ENCODE assay signal across 19 mouse cellular contexts in genomic region chr11:72759581-72759980, GRCm38 (mm10). TPM values are rescaled to one million over a fixed set of nuclear protein-coding genes. Genes with fewer than 3 reads are reported as not detected.
DNase-seq lines count a peak whose midpoint lies in the region.
"Had no signal": no experiment of that assay in that cellular context is flagged by ENCODE, and none has a peak within 500 bp of the region (broad histone marks: within the 10 kb centered on the region; RNA-seq: fewer than 3 reads in every experiment).

No protein-coding gene starts in this region.

- peaks cover 98% of the 10 kb centered on the region for H3K36me3 ChIP-seq in macrophage (ENCODE audit: inconsistent target)

- 84% methylated on average over 6 of the region's 6 CpGs for WGBS in macrophage (ENCODE audit: missing documents)

- H3K4me3 ChIP-seq in macrophage (ENCODE audit: inconsistent target) = no peak overlapping the region
- H3K4me3 ChIP-seq: embryonic facial prominence, embryonic 12.5 days; embryonic facial prominence, embryonic 15.5 days; gastrocnemius, adult 2 months; hindbrain, embryonic 12.5 days; hindbrain, embryonic 15.5 days had no signal

- peak overlapping the region; percentile 44 for H3K27ac ChIP-seq in macrophage
- H3K27ac ChIP-seq: embryonic facial prominence, embryonic 12.5 days; embryonic facial prominence, embryonic 15.5 days; gastrocnemius, adult 2 months; hindbrain, embryonic 12.5 days; hindbrain, embryonic 15.5 days had no signal

- peak; percentile 49 to 68 for DNase-seq in adrenal gland, adult (ENCODE audit: inconsistent age in 2 of 2, low spot score in 1 of 2)
- DNase-seq in adrenal gland, postnatal 25 days = no peak
- peak; percentile 76 for DNase-seq in 3T3-L1 (ENCODE audit: low read depth, low spot score)
- DNase-seq in NIH3T3 (ENCODE audit: low read depth) = peak; percentile 70
- no peak for DNase-seq in right cerebral cortex, postnatal 36 days (ENCODE audit: low spot score in 2 of 2)
- no peak for DNase-seq in retina, embryonic 14.5 days (ENCODE audit: low spot score)
- DNase-seq: adrenal gland, adult 8-10 months; cerebellum, adult 18-20 months; cerebellum, adult 9-10 months; cerebellum, postnatal 14 days; forebrain, postnatal 0 days; gastrocnemius, adult 2 months; gastrocnemius, postnatal 14 days; heart, adult 11 months had no signal

- peaks cover 8% of the 10 kb centered on the region; the same call in 1 of the 2 replicates for H3K79me2 ChIP-seq in macrophage (ENCODE audit: inconsistent target)

RNA-seq across cellular contexts. Expression of gene Cyb5d2, which starts 36.4 kb away (rescaled TPM):
- total RNA-seq in adrenal gland, postnatal 25 days (2021) = 21.1 and 23.0 TPM in 2 replicates
- 10 to 100 TPM in 2 of 26 experiments, 1 to 10 TPM in 23, under 1 TPM in 1; 0.87 to 12.9 (median 6.5) TPM for total RNA-seq in macrophage (2018; cell fraction: chromatin; rRNA removed)
- total RNA-seq in macrophage (2018; cell fraction: cytosol; rRNA removed) = 10 to 100 TPM in 1 of 26 experiments, 1 to 10 TPM in 25; 4.2 to 10.4 (median 6.1) TPM
- total RNA-seq in macrophage (2018; cell fraction: nucleus; rRNA removed) = 10 to 100 TPM in 4 of 26 experiments, 1 to 10 TPM in 22; 2.7 to 18.9 (median 6.8) TPM
- polyA plus RNA-seq in macrophage (2018) = 5.2 to 8.9 TPM (median 5.4 TPM) in 3 replicates

RNA-seq across cellular contexts. Expression of gene Zzef1, which starts 36.4 kb away (rescaled TPM):
- 37.4 and 44.1 TPM in 2 replicates for total RNA-seq in adrenal gland, postnatal 25 days (2021)
- total RNA-seq in macrophage (2018; cell fraction: chromatin; rRNA removed) = 100 to 1,000 TPM; 165 to 270 (median 223) TPM
- total RNA-seq in macrophage (2018; cell fraction: cytosol; rRNA removed) = 10 to 100 TPM; 11.6 to 30.3 (median 20.6) TPM
- 100 to 1,000 TPM in 14 of 26 experiments, 10 to 100 TPM in 12; 68.5 to 162 (median 105) TPM for total RNA-seq in macrophage (2018; cell fraction: nucleus; rRNA removed)
- 13.0 to 20.3 TPM (median 16.1 TPM) in 3 replicates for polyA plus RNA-seq in macrophage (2018)

Comparison
In these comparisons a context has a peak if more than half of its experiments do, and no peak if none do; other contexts are left out.
1. DNase-seq: peak in adrenal gland, adult (2 of 2), 3T3-L1 (single experiment) and NIH3T3 (single experiment); none in adrenal gland, postnatal 25 days (single experiment), right cerebral cortex, postnatal 36 days (0 of 2) and retina, embryonic 14.5 days (single experiment).